Mouse (Mus musculus): ENCODE measurements around the gene Terb2.

DNA sequence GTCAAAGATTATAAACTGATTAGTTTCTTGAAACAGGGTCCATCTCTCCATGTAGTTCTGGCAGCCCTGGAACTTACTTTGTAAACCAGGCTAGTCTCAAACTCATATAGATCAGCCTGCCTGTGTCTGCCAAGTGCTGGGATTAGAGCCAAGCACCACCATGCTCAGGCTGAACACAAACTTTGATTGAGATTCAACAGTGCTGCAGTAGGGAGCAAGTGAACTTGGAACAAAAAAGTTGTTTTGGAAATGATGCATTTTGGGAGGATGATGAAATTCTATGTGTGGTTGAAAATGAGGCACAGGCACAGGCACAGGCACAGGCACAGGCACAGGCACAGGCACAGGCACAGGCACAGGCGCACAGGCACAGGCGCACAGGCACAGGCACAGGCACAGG is 13.9 kb upstream of the Terb2 start:
- TF ChIP-seq POLR2A (IDR thresholded peaks at IDR 0.05; ENCODE audit: low read depth, low read length): no peak
- TF ChIP-seq CTCF (conservative IDR thresholded peaks at IDR 0.05; ENCODE audit: insufficient read depth, insufficient read length, low read depth, low read length): no peak

Measured in kidney, adult 2 months (tissue).